Mouse (Mus musculus): ENCODE data around the gene E030025P04Rik.

Gene E030025P04Rik

GRCm38 (mm10) chr11:109102646-109103045 is 41.5 kb downstream of the E030025P04Rik start:
- in situ Hi-C loops (cut with MseI, MboI), result no loop called here

- in situ Hi-C loops (cut with MseI, MboI), result no loop called here
Measured at GRCm38 (mm10) chr11:109100266-109100665, 43.9 kb downstream of the E030025P04Rik start.

GRCm38 (mm10) chr11:109091821-109092220 is 52.3 kb downstream of the E030025P04Rik start:
- in situ Hi-C loops (cut with MseI, MboI), result no loop called here

Data from mouse trophoblast stem cell (cell line).